Mouse (Mus musculus) heart, postnatal 0 days (tissue): ENCODE data around the gene Pa2g4.

Experiments used
- CTCF ChIP-seq: IDR thresholded peaks from 2 replicates; pipeline ENCODE4 v1.5.1; 2016; ENCODE audit warnings: antibody characterized with exemption, control low read depth, low read depth
- EP300 ChIP-seq: IDR thresholded peaks from 2 replicates; pipeline ENCODE4 v1.6.1; 2016; ENCODE audit warnings: antibody characterized with exemption, low read depth

DNA sequence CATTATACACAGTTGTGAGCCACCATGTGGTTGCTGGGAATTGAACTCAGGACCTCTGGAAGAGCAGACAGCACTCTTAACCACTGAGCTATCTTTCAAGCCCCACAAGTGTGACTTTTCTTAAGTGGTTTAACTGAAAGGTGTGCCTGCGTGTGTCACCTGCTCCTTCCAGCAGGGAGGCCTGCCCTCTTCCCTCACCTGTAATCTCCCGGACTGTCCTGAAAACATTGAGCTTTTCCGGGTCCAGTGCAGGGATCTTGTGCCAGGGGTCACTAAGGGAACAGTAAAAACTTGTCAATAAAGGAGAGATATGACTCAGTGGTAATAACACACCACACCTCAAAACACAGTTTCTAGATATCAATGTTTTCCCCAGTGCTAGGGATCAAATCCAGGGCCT is 13.5 kb upstream of the Pa2g4 start:
- TF ChIP-seq CTCF (no peak), EP300 (no peak)
